ENCODE assay signal across 9 mouse cellular contexts in genomic region chr5:120301672-120302071, GRCm38 (mm10).
DNase-seq lines count a peak whose midpoint lies in the region; ATAC-seq and TF ChIP-seq lines count a peak whose summit lies in the region.
"Had no signal": no experiment of that assay in that cellular context is flagged by ENCODE, and none has a peak within 500 bp of the region (broad histone marks: within the 10 kb centered on the region; RNA-seq: fewer than 3 reads in every experiment).

No protein-coding gene starts in this region.

- DNase-seq in kidney, postnatal 25 days: no peak
- DNase-seq in embryonic facial prominence, embryonic 11.5 days (ENCODE audit: low spot score): peak; percentile 32
- no peak for DNase-seq in hindbrain, postnatal 0 days (ENCODE audit: low spot score)
- peak; percentile 51 for DNase-seq in neural tube, embryonic 11.5 days (ENCODE audit: low spot score)
- DNase-seq in left cerebral cortex, postnatal 4 days: no peak
- DNase-seq: kidney, adult 9 months had no signal

- no peak for ATAC-seq in kidney, embryonic 15.5 days (replicated peaks; ENCODE audit: low FRiP score)
- no peak for ATAC-seq in embryonic facial prominence, embryonic 11.5 days (replicated peaks; ENCODE audit: insufficient number of reproducible peaks, low FRiP score, low TSS enrichment, low read depth)
- ATAC-seq in hindbrain, postnatal 0 days: 0 out of 2 replicates have a peak, but pooled peaks have one; percentile 48
- ATAC-seq in neural tube, embryonic 11.5 days (ENCODE audit: insufficient read depth, low FRiP score, low TSS enrichment): no peak; the same call in 1 of the 2 replicates
- no peak for ATAC-seq in activated CD4-positive, CD25-positive, alpha-beta regulatory T cell, adult 4 months
- no peak for ATAC-seq in megakaryocyte, adult 5-6 weeks (ENCODE audit: poor library complexity, severe bottlenecking)

- H3K4me2 ChIP-seq in kidney, embryonic 15.5 days: peak overlapping the region; percentile 64
- H3K4me2 ChIP-seq in embryonic facial prominence, embryonic 11.5 days (ENCODE audit: low read depth, low read length): peak overlapping the region; percentile 66
- peak overlapping the region; percentile 59 for H3K4me2 ChIP-seq in hindbrain, postnatal 0 days (ENCODE audit: low read depth, low read length)
- H3K4me2 ChIP-seq in neural tube, embryonic 11.5 days (ENCODE audit: low read depth): peak overlapping the region; percentile 51

- no peak for TF ChIP-seq CTCF in hindbrain, postnatal 0 days (IDR thresholded peaks at IDR 0.05; ENCODE audit: low read depth)

- intact Hi-C loops in left cerebral cortex, postnatal 4 days (cut with DNase I): no loop called here

- no peak overlapping the region for H3K27ac ChIP-seq in kidney, embryonic 15.5 days
- H3K27ac ChIP-seq in embryonic facial prominence, embryonic 11.5 days (replicated peaks; ENCODE audit: low read depth, low read length): no peak overlapping the region
- H3K27ac ChIP-seq in hindbrain, postnatal 0 days: 0 out of 2 replicates have a peak overlapping the region, but pooled peaks have one; percentile 48
- peak overlapping the region; percentile 72 for H3K27ac ChIP-seq in neural tube, embryonic 11.5 days (ENCODE audit: low read depth, low read length)

- H3K4me1 ChIP-seq in kidney, embryonic 15.5 days: peaks cover 26% of the 10 kb centered on the region
- peaks cover 3% of the 10 kb centered on the region for H3K4me1 ChIP-seq in embryonic facial prominence, embryonic 11.5 days (ENCODE audit: control insufficient read depth, insufficient read depth, low read length)
- 0 out of 2 replicates have a peak, but pooled peaks cover 5% of the 10 kb centered on the region for H3K4me1 ChIP-seq in hindbrain, postnatal 0 days (ENCODE audit: insufficient read depth, low read length)
- peaks cover 26% of the 10 kb centered on the region for H3K4me1 ChIP-seq in neural tube, embryonic 11.5 days (ENCODE audit: control insufficient read depth, insufficient read depth, low read length)

- H3K4me3 ChIP-seq in kidney, embryonic 15.5 days (replicated peaks): peak overlapping the region; percentile 38
- H3K4me3 ChIP-seq in embryonic facial prominence, embryonic 11.5 days (ENCODE audit: low read depth, low read length): peak overlapping the region; percentile 30
- peak overlapping the region; percentile 29 for H3K4me3 ChIP-seq in hindbrain, postnatal 0 days (ENCODE audit: low read length)
- peak overlapping the region; percentile 23; the same call in 1 of the 2 replicates for H3K4me3 ChIP-seq in neural tube, embryonic 11.5 days (ENCODE audit: low read depth, low read length)

- no peaks in the 10 kb centered on the region for H3K9me3 ChIP-seq in kidney, embryonic 15.5 days (replicated peaks)
- H3K9me3 ChIP-seq in embryonic facial prominence, embryonic 11.5 days (replicated peaks; ENCODE audit: control insufficient read depth, low read length): no peaks in the 10 kb centered on the region
- no peaks in the 10 kb centered on the region for H3K9me3 ChIP-seq in hindbrain, postnatal 0 days (ENCODE audit: low read length)
- H3K9me3 ChIP-seq in neural tube, embryonic 11.5 days (ENCODE audit: control insufficient read depth, low read length): no peaks in the 10 kb centered on the region

- 5% methylated on average over 16 of the region's 16 CpGs for WGBS in kidney, embryonic 15.5 days
- 2% methylated on average over 14 of the region's 16 CpGs for WGBS in embryonic facial prominence, embryonic 11.5 days
- WGBS in hindbrain, postnatal 0 days: 3% methylated on average over 12 of the region's 16 CpGs
- WGBS in neural tube, embryonic 11.5 days: under 1% methylated on average over 16 of the region's 16 CpGs

- no peak overlapping the region for H3K9ac ChIP-seq in kidney, embryonic 15.5 days
- no peak overlapping the region; the same call in 1 of the 2 replicates for H3K9ac ChIP-seq in embryonic facial prominence, embryonic 11.5 days (replicated peaks; ENCODE audit: low read length)
- peak overlapping the region; percentile 44; the same call in 1 of the 2 replicates for H3K9ac ChIP-seq in hindbrain, postnatal 0 days (replicated peaks; ENCODE audit: low read length)
- peak overlapping the region; percentile 48 for H3K9ac ChIP-seq in neural tube, embryonic 11.5 days (ENCODE audit: low read length)

- H3K27me3 ChIP-seq in kidney, embryonic 15.5 days: peaks cover 84% of the 10 kb centered on the region
- peaks cover 60% of the 10 kb centered on the region for H3K27me3 ChIP-seq in embryonic facial prominence, embryonic 11.5 days (ENCODE audit: control insufficient read depth, insufficient read depth, low read length)
- H3K27me3 ChIP-seq in hindbrain, postnatal 0 days (ENCODE audit: insufficient read depth, low read length): peaks cover 7% of the 10 kb centered on the region
- H3K27me3 ChIP-seq in neural tube, embryonic 11.5 days (ENCODE audit: control insufficient read depth, insufficient read depth, low read length): peaks cover 48% of the 10 kb centered on the region

- no peaks in the 10 kb centered on the region for H3K36me3 ChIP-seq in kidney, embryonic 15.5 days
- H3K36me3 ChIP-seq in embryonic facial prominence, embryonic 11.5 days (replicated peaks; ENCODE audit: control insufficient read depth, insufficient read depth, low read depth, low read length): no peaks in the 10 kb centered on the region
- no peaks in the 10 kb centered on the region for H3K36me3 ChIP-seq in hindbrain, postnatal 0 days (ENCODE audit: insufficient read depth, low read length)
- H3K36me3 ChIP-seq in neural tube, embryonic 11.5 days (ENCODE audit: control insufficient read depth, insufficient read depth, low read length): no peaks in the 10 kb centered on the region

Comparison
In these comparisons a context has a peak if more than half of its experiments do, and no peak if none do; other contexts are left out.
1. H3K27ac ChIP-seq: peak in hindbrain, postnatal 0 days (single experiment) and neural tube, embryonic 11.5 days (single experiment); none in kidney, embryonic 15.5 days (single experiment) and embryonic facial prominence, embryonic 11.5 days (single experiment).
2. H3K9ac ChIP-seq: peak in hindbrain, postnatal 0 days (single experiment) and neural tube, embryonic 11.5 days (single experiment); none in kidney, embryonic 15.5 days (single experiment) and embryonic facial prominence, embryonic 11.5 days (single experiment).
3. DNase-seq: peak in embryonic facial prominence, embryonic 11.5 days (single experiment) and neural tube, embryonic 11.5 days (single experiment); none in kidney, postnatal 25 days (0 of 2), hindbrain, postnatal 0 days (single experiment) and left cerebral cortex, postnatal 4 days (single experiment).
4. Peak in every context shown above with its lines, with median percentiles within 50 percentile points of each other: H3K4me2 ChIP-seq and H3K4me3 ChIP-seq.